Mouse (Mus musculus) urinary bladder, postnatal 4 days (tissue): ENCODE results near the gene Spef2.

Experiments used
- DNase-seq, 2 experiments: peaks; one replicate each; pipeline ENCODE4 v3.0.0; 2021 to 2022; ENCODE audit warnings: low spot score in 2 of 2

Spef2 gene

GRCm38 (mm10) chr15:9548951-9549350 lies 199.7 kb downstream of the Spef2 start:
- no peak for DNase-seq

GRCm38 (mm10) chr15:9535200-9535599 lies 213.5 kb downstream of the Spef2 start:
- no peak for DNase-seq

- DNase-seq: no peak
Observed at GRCm38 (mm10) chr15:9533356-9533902, 215.2 kb downstream of the Spef2 start.

- no peak for DNase-seq
Observed at GRCm38 (mm10) chr15:9530076-9530475, 218.6 kb downstream of the Spef2 start, which contains the start of gene Il7r. Gene Il7r, minus strand, starts transcription at chr15:9530176.

GRCm38 (mm10) chr15:9529646-9530045 lies 219.0 kb downstream of the Spef2 start:
- DNase-seq: no peak
